Mouse (Mus musculus) heart, adult 2 months (tissue): ENCODE data around the gene Zcchc9. TPM values are rescaled to one million over a fixed set of nuclear protein-coding genes. Genes with fewer than 3 reads are reported as not detected.
A peak's percentile ranks its signal among the peaks of the same experiment; 100 is the strongest.

Experiments used
- DNase-seq, 2 experiments: peaks; one replicate each; pipeline ENCODE4 v3.0.0; 2021
- H3K27ac ChIP-seq: fragments of 200-600 bp; 2 replicates; pipeline ENCODE4 v1.8.1; 2022
- H3K27me3 ChIP-seq: fragments of 200-500 bp; 2 replicates; pipeline ENCODE4 v1.6.1; 2012; ENCODE audit warnings: mild to moderate bottlenecking, low read length, inconsistent platforms, mixed read lengths; ENCODE audit not compliant: control insufficient read depth, insufficient read depth
- H3K36me3 ChIP-seq: fragments of 200-500 bp; 2 replicates; pipeline ENCODE4 v1.6.1; 2012; ENCODE audit warnings: low read length, inconsistent platforms; ENCODE audit not compliant: control insufficient read depth, insufficient read depth
- H3K4me1 ChIP-seq: fragments of 200-500 bp; 2 replicates; pipeline ENCODE4 v1.6.1; 2011; ENCODE audit warnings: low read length; ENCODE audit not compliant: control insufficient read depth, insufficient read depth
- H3K4me3 ChIP-seq: fragments of 200-600 bp; 2 replicates; pipeline ENCODE4 v1.8.1; 2022
- H3K79me2 ChIP-seq: fragments of 200-500 bp; replicated peaks from 2 replicates; pipeline ENCODE4 v1.6.1; 2012; ENCODE audit warnings: mild to moderate bottlenecking, inconsistent platforms, low read length, moderate library complexity, mixed read lengths; ENCODE audit not compliant: control insufficient read depth, insufficient read depth
- H3K9ac ChIP-seq: fragments of 200-500 bp; 2 replicates; pipeline ENCODE4 v1.6.1; 2012; ENCODE audit warnings: low read depth, mild to moderate bottlenecking, control low read depth, inconsistent platforms, low read length, mixed read lengths
- CTCF ChIP-seq: fragments of 200-600 bp; IDR thresholded peaks from 2 replicates; pipeline ENCODE4 v1.8.1; 2022; ENCODE audit warnings: antibody characterized with exemption, mild to moderate bottlenecking, moderate library complexity
- EP300 ChIP-seq: fragments of 200-500 bp; IDR thresholded peaks from 2 replicates; pipeline ENCODE4 v1.6.1; 2011; ENCODE audit warnings: low read depth, low read length, control low read depth; ENCODE audit not compliant: insufficient read depth
- POLR2A ChIP-seq: fragments of 200-500 bp; IDR thresholded peaks from 2 replicates; pipeline ENCODE4 v1.6.1; 2011; ENCODE audit warnings: mild to moderate bottlenecking, low read depth, low read length, control low read depth; ENCODE audit not compliant: insufficient read depth
- WGBS: fragments of 180-500 bp; shearing (Covaris S2); methylation state at CpG from one replicate; pipeline ENCODE4 v1.1.7; 2018; 5-methylcytosine and 5-hydroxymethylcytosine counted together
- intact Hi-C: fragments of 180-260 bp; cut with DNase I; formaldehyde crosslinking; loops from one replicate; pipeline ENCODE4 v1.15.1; 2025
- polyA plus RNA-seq: library from polyadenylated mRNA; depleted of rRNA; stranded (reverse); fragments of >200 nt; gene quantifications from 2 replicates; pipeline ENCODE4 v1.2.3, GENCODE M21; 2012
- total RNA-seq, 2 experiments: library from RNA; stranded (reverse); gene quantifications; 2 replicates each; pipeline ENCODE4 v1.2.3; 2021

Gene Zcchc9
- total and polyA plus RNA-seq, 3 experiments: 10.2 to 14.2 (median 12.6) TPM

GRCm38 (mm10) chr13:91814670-91815069 lies 7.2 kb upstream of the Zcchc9 start:
- no peak for TF ChIP-seq EP300
- H3K4me1 ChIP-seq: no peaks in the 10 kb centered on the region
- H3K36me3 ChIP-seq: no peaks in the 10 kb centered on the region
- no peak overlapping the region for H3K27ac ChIP-seq
- no peak overlapping the region for H3K9ac ChIP-seq
- intact Hi-C loops: no loop called here
- no peak for DNase-seq
- 82% methylated on average over 5 of the region's 5 CpGs for WGBS
- H3K27me3 ChIP-seq: no peaks in the 10 kb centered on the region
- H3K79me2 ChIP-seq: no peaks in the 10 kb centered on the region
- H3K4me3 ChIP-seq: no peak overlapping the region

- H3K9ac ChIP-seq: no peak overlapping the region
- TF ChIP-seq POLR2A (no peak), CTCF (peak; percentile 80)
- no peaks in the 10 kb centered on the region; the same call in none of the 2 replicates for H3K36me3 ChIP-seq
- no peak for DNase-seq
- no peak overlapping the region for H3K4me3 ChIP-seq
- H3K27me3 ChIP-seq: no peaks in the 10 kb centered on the region
- intact Hi-C loops: loop anchor here (5.0 kb wide), 2 partner anchors 43 to 528 kb away; no protein-coding TSS in a partner anchor
- no peaks in the 10 kb centered on the region for H3K79me2 ChIP-seq
- WGBS: 33% methylated on average over 2 of the region's 2 CpGs
- no peak overlapping the region for H3K27ac ChIP-seq
- H3K4me1 ChIP-seq: peaks cover 4% of the 10 kb centered on the region; the same call in 1 of the 2 replicates
Measured at GRCm38 (mm10) chr13:91809476-91809875, 2.0 kb upstream of the Zcchc9 start.

GRCm38 (mm10) chr13:91807874-91808575 lies 520 bp upstream of the Zcchc9 start:
- no peak for TF ChIP-seq CTCF
- no peak for TF ChIP-seq POLR2A
- no peak for TF ChIP-seq EP300
- Histone ChIP-seq H3K9ac (peak overlapping the region; percentile 53), H3K79me2 (no peaks in the 10 kb centered on the region; the same call in 1 of the 2 replicates), H3K4me3 (peak overlapping the region; percentile 99), H3K4me1 (peaks cover 4% of the 10 kb centered on the region; the same call in 1 of the 2 replicates), H3K27ac (peak overlapping the region; percentile 87), H3K27me3 (no peaks in the 10 kb centered on the region), H3K36me3 (no peaks in the 10 kb centered on the region; the same call in none of the 2 replicates)
- intact Hi-C loops: loop anchor here (5.0 kb wide), 2 partner anchors 44 to 529 kb away; no protein-coding TSS in a partner anchor
- 27% methylated on average over 20 of the region's 20 CpGs for whole genome bisulfite sequencing
- no peak for DNase-seq

GRCm38 (mm10) chr13:91801726-91802125 lies 5.8 kb downstream of the Zcchc9 start:
- intact Hi-C loops: no loop called here
- Histone ChIP-seq H3K27ac (no peak overlapping the region), H3K4me1 (no peaks in the 10 kb centered on the region), H3K9ac (no peak overlapping the region), H3K4me3 (no peak overlapping the region), H3K27me3 (no peaks in the 10 kb centered on the region), H3K36me3 (no peaks in the 10 kb centered on the region; the same call in none of the 2 replicates), H3K79me2 (no peaks in the 10 kb centered on the region; the same call in 1 of the 2 replicates)
- 52% methylated on average over 5 of the region's 5 CpGs for WGBS
- no peak for DNase-seq
- TF ChIP-seq CTCF (no peak), EP300 (no peak), POLR2A (no peak)

GRCm38 (mm10) chr13:91797442-91797841 lies 10.1 kb downstream of the Zcchc9 start:
- H3K4me1 ChIP-seq: no peaks in the 10 kb centered on the region
- no peaks in the 10 kb centered on the region for H3K27me3 ChIP-seq
- no peak overlapping the region for H3K9ac ChIP-seq
- intact Hi-C loops: no loop called here
- no peak for DNase-seq
- no peak overlapping the region for H3K4me3 ChIP-seq
- no peaks in the 10 kb centered on the region for H3K79me2 ChIP-seq
- 92% methylated on average over 10 of the region's 10 CpGs for WGBS
- no peak overlapping the region for H3K27ac ChIP-seq
- no peak for TF ChIP-seq EP300
- no peak for TF ChIP-seq POLR2A
- no peak for TF ChIP-seq CTCF
- no peaks in the 10 kb centered on the region; the same call in 1 of the 2 replicates for H3K36me3 ChIP-seq

GRCm38 (mm10) chr13:91796916-91797315 lies 10.6 kb downstream of the Zcchc9 start:
- WGBS: 92% methylated on average over 6 of the region's 6 CpGs
- intact Hi-C loops: no loop called here
- H3K27me3 ChIP-seq: no peaks in the 10 kb centered on the region

More at GRCm38 (mm10) chr13:91796916-91797315, 10.6 kb downstream of the Zcchc9 start:
- no peak for TF ChIP-seq POLR2A
- TF ChIP-seq CTCF: no peak
- no peak for TF ChIP-seq EP300
- DNase-seq: no peak
- Histone ChIP-seq H3K4me3 (no peak overlapping the region), H3K36me3 (no peaks in the 10 kb centered on the region; the same call in 1 of the 2 replicates), H3K4me1 (no peaks in the 10 kb centered on the region), H3K9ac (no peak overlapping the region), H3K27ac (no peak overlapping the region), H3K79me2 (no peaks in the 10 kb centered on the region)
